Mouse (Mus musculus): ENCODE results near the gene Tmem80. TPM values are rescaled to one million over a fixed set of nuclear protein-coding genes. Genes with fewer than 3 reads are reported as not detected.

Gene Tmem80
- polyA plus RNA-seq, 1 experiment from 2014 or later, result 64.1 TPM

GRCm38 (mm10) chr7:141369918-141370317 is 42.4 kb downstream of the Tmem80 start:
- no peak overlapping the region for H3K4me3 ChIP-seq
- H3K4me2 ChIP-seq (replicated peaks), result no peak overlapping the region
- H3K36me3 ChIP-seq, result no peaks in the 10 kb centered on the region
- H3K27ac ChIP-seq (replicated peaks), result no peak overlapping the region
- ATAC-seq (replicated peaks), result no peak
- no peak overlapping the region for H3K9ac ChIP-seq (replicated peaks)
- no peaks in the 10 kb centered on the region for H3K4me1 ChIP-seq
- H3K27me3 ChIP-seq, result no peaks in the 10 kb centered on the region
- H3K9me3 ChIP-seq, result no peaks in the 10 kb centered on the region
- 62% methylated on average over 5 of the region's 5 CpGs for WGBS

GRCm38 (mm10) chr7:141371942-141372595 is 44.5 kb downstream of the Tmem80 start:
- Histone ChIP-seq H3K27ac (replicated peaks) (no peak overlapping the region), H3K4me1 (no peaks in the 10 kb centered on the region), H3K27me3 (no peaks in the 10 kb centered on the region), H3K36me3 (no peaks in the 10 kb centered on the region), H3K9ac (replicated peaks) (no peak overlapping the region), H3K4me3 (no peak overlapping the region), H3K9me3 (no peaks in the 10 kb centered on the region), H3K4me2 (replicated peaks) (no peak overlapping the region)
- WGBS, result 80% methylated on average over 6 of the region's 6 CpGs
- no peak for ATAC-seq (replicated peaks)

GRCm38 (mm10) chr7:141373611-141374010 is 46.1 kb downstream of the Tmem80 start:
- no peak overlapping the region for H3K27ac ChIP-seq (replicated peaks)
- H3K36me3 ChIP-seq, result no peaks in the 10 kb centered on the region
- H3K4me3 ChIP-seq, result no peak overlapping the region
- 22% methylated on average over 6 of the region's 6 CpGs for WGBS
- no peaks in the 10 kb centered on the region for H3K27me3 ChIP-seq
- H3K9me3 ChIP-seq, result no peaks in the 10 kb centered on the region
- H3K4me1 ChIP-seq, result no peaks in the 10 kb centered on the region
- H3K9ac ChIP-seq (replicated peaks), result no peak overlapping the region
- ATAC-seq (replicated peaks), result no peak
- no peak overlapping the region for H3K4me2 ChIP-seq (replicated peaks)

GRCm38 (mm10) chr7:141374399-141374798 is 46.9 kb downstream of the Tmem80 start:
- H3K36me3 ChIP-seq, result no peaks in the 10 kb centered on the region
- H3K4me1 ChIP-seq, result no peaks in the 10 kb centered on the region
- no peak overlapping the region for H3K4me2 ChIP-seq (replicated peaks)
- H3K9ac ChIP-seq (replicated peaks), result no peak overlapping the region
- no peaks in the 10 kb centered on the region for H3K27me3 ChIP-seq
- no peak overlapping the region for H3K4me3 ChIP-seq
- H3K9me3 ChIP-seq, result no peaks in the 10 kb centered on the region
- ATAC-seq (replicated peaks), result no peak
- no peak overlapping the region for H3K27ac ChIP-seq (replicated peaks)

- Histone ChIP-seq H3K9me3 (no peaks in the 10 kb centered on the region), H3K27me3 (no peaks in the 10 kb centered on the region), H3K4me2 (replicated peaks) (no peak overlapping the region), H3K4me1 (no peaks in the 10 kb centered on the region), H3K4me3 (no peak overlapping the region), H3K36me3 (no peaks in the 10 kb centered on the region), H3K27ac (replicated peaks) (no peak overlapping the region), H3K9ac (replicated peaks) (no peak overlapping the region)
- ATAC-seq (replicated peaks), result no peak
- 73% methylated on average over 4 of the region's 4 CpGs for WGBS
Measured at GRCm38 (mm10) chr7:141379584-141379983, 52.0 kb downstream of the Tmem80 start.

GRCm38 (mm10) chr7:141381068-141381835 is 53.7 kb downstream of the Tmem80 start:
- no peaks in the 10 kb centered on the region for H3K9me3 ChIP-seq
- 78% methylated on average over 4 of the region's 4 CpGs for WGBS
- no peak overlapping the region for H3K9ac ChIP-seq (replicated peaks)
- ATAC-seq (replicated peaks), result no peak
- H3K4me2 ChIP-seq (replicated peaks), result no peak overlapping the region
- H3K4me3 ChIP-seq, result no peak overlapping the region
- H3K27ac ChIP-seq (replicated peaks), result no peak overlapping the region
- H3K4me1 ChIP-seq, result no peaks in the 10 kb centered on the region
- no peaks in the 10 kb centered on the region for H3K27me3 ChIP-seq
- no peaks in the 10 kb centered on the region for H3K36me3 ChIP-seq

Other genes starting within 250 kb of the Tmem80 start
- gene Pkp3, start 249.5 kb upstream of the Tmem80 start, polyA plus RNA-seq (2015; fragmentation: Nextera tagmentation; extraction: Ambion mirVana), result not detected in 2 replicates
- 1.8 and 2.0 TPM in 2 replicates for gene Sigirr, start 227.2 kb upstream of the Tmem80 start, polyA plus RNA-seq (2015; fragmentation: Nextera tagmentation; extraction: Ambion mirVana)
- gene Ano9, start 209.9 kb upstream of the Tmem80 start, polyA plus RNA-seq (2015; fragmentation: Nextera tagmentation; extraction: Ambion mirVana), result 0.09 TPM in 1 of 2 replicates, not detected in the other
- gene Ptdss2, start 205.4 kb upstream of the Tmem80 start, polyA plus RNA-seq (2015; fragmentation: Nextera tagmentation; extraction: Ambion mirVana), result 74.5 TPM in 2 replicates
- gene Rnh1, start 154.9 kb upstream of the Tmem80 start, polyA plus RNA-seq (2015; fragmentation: Nextera tagmentation; extraction: Ambion mirVana), result 42.3 and 44.0 TPM in 2 replicates
- gene Hras, start 133.7 kb upstream of the Tmem80 start, polyA plus RNA-seq (2015; fragmentation: Nextera tagmentation; extraction: Ambion mirVana), result 126 and 127 TPM in 2 replicates
- 10.3 and 12.7 TPM in 2 replicates for gene Lrrc56, start 133.6 kb upstream of the Tmem80 start, polyA plus RNA-seq (2015; fragmentation: Nextera tagmentation; extraction: Ambion mirVana)
- gene Lmntd2, start 113.7 kb upstream of the Tmem80 start, polyA plus RNA-seq (2015; fragmentation: Nextera tagmentation; extraction: Ambion mirVana), result 0.75 and 1.4 TPM in 2 replicates
- gene Rassf7, start 111.9 kb upstream of the Tmem80 start, polyA plus RNA-seq (2015; fragmentation: Nextera tagmentation; extraction: Ambion mirVana), result 24.6 and 26.9 TPM in 2 replicates
- gene Phrf1, start 99.0 kb upstream of the Tmem80 start, polyA plus RNA-seq (2015; fragmentation: Nextera tagmentation; extraction: Ambion mirVana), result 80.2 and 81.8 TPM in 2 replicates
- gene Irf7, start 61.3 kb upstream of the Tmem80 start, polyA plus RNA-seq (2015; fragmentation: Nextera tagmentation; extraction: Ambion mirVana), result 1.1 and 2.3 TPM in 2 replicates
- not detected in 2 replicates for gene Cdhr5, start 51.0 kb upstream of the Tmem80 start, polyA plus RNA-seq (2015; fragmentation: Nextera tagmentation; extraction: Ambion mirVana)
- 1.4 TPM in 2 replicates for gene Sct, start 48.6 kb upstream of the Tmem80 start, polyA plus RNA-seq (2015; fragmentation: Nextera tagmentation; extraction: Ambion mirVana)
- gene Drd4, start 35.7 kb upstream of the Tmem80 start, polyA plus RNA-seq (2015; fragmentation: Nextera tagmentation; extraction: Ambion mirVana), result 0.64 and 0.78 TPM in 2 replicates
- gene Deaf1, start within 50 bp of the Tmem80 start, polyA plus RNA-seq (2015; fragmentation: Nextera tagmentation; extraction: Ambion mirVana), result 140 and 142 TPM in 2 replicates
- 0.37 and 0.57 TPM in 2 replicates for gene Eps8l2, start 11.1 kb downstream of the Tmem80 start, polyA plus RNA-seq (2015; fragmentation: Nextera tagmentation; extraction: Ambion mirVana)
- 375 and 378 TPM in 2 replicates for gene Taldo1, start 64.5 kb downstream of the Tmem80 start, polyA plus RNA-seq (2015; fragmentation: Nextera tagmentation; extraction: Ambion mirVana)
- gene Gatd1, start 86.4 kb downstream of the Tmem80 start, polyA plus RNA-seq (2015; fragmentation: Nextera tagmentation; extraction: Ambion mirVana), result 62.2 and 64.2 TPM in 2 replicates
- gene Cend1, start 101.8 kb downstream of the Tmem80 start, polyA plus RNA-seq (2015; fragmentation: Nextera tagmentation; extraction: Ambion mirVana), result 47.0 and 50.4 TPM in 2 replicates
- gene Slc25a22, start 110.2 kb downstream of the Tmem80 start, polyA plus RNA-seq (2015; fragmentation: Nextera tagmentation; extraction: Ambion mirVana), result 83.1 and 86.3 TPM in 2 replicates
- gene Pidd1, start 116.3 kb downstream of the Tmem80 start, polyA plus RNA-seq (2015; fragmentation: Nextera tagmentation; extraction: Ambion mirVana), result 7.8 and 9.5 TPM in 2 replicates
- 820 and 834 TPM in 2 replicates for gene Rplp2, start 119.6 kb downstream of the Tmem80 start, polyA plus RNA-seq (2015; fragmentation: Nextera tagmentation; extraction: Ambion mirVana)
- 21.5 and 22.0 TPM in 2 replicates for gene Pnpla2, start 127.5 kb downstream of the Tmem80 start, polyA plus RNA-seq (2015; fragmentation: Nextera tagmentation; extraction: Ambion mirVana)
- 5.0 and 8.5 TPM in 2 replicates for gene Cracr2b, start 133.4 kb downstream of the Tmem80 start, polyA plus RNA-seq (2015; fragmentation: Nextera tagmentation; extraction: Ambion mirVana)
- 15.9 and 18.6 TPM in 2 replicates for gene Cd151, start 139.7 kb downstream of the Tmem80 start, polyA plus RNA-seq (2015; fragmentation: Nextera tagmentation; extraction: Ambion mirVana)
- 68.3 and 73.2 TPM in 2 replicates for gene Polr2l, start 147.4 kb downstream of the Tmem80 start, polyA plus RNA-seq (2015; fragmentation: Nextera tagmentation; extraction: Ambion mirVana)
- 25.6 and 27.3 TPM in 2 replicates for gene Tspan4, start 147.5 kb downstream of the Tmem80 start, polyA plus RNA-seq (2015; fragmentation: Nextera tagmentation; extraction: Ambion mirVana)
- gene Chid1, start 212.1 kb downstream of the Tmem80 start, polyA plus RNA-seq (2015; fragmentation: Nextera tagmentation; extraction: Ambion mirVana), result 32.2 and 33.7 TPM in 2 replicates
- 106 and 110 TPM in 2 replicates for gene Ap2a2, start 234.4 kb downstream of the Tmem80 start, polyA plus RNA-seq (2015; fragmentation: Nextera tagmentation; extraction: Ambion mirVana)